Mouse (Mus musculus) telencephalon, adult 2 months (tissue): Measurements from ENCODE around the gene Chrna3.

Experiments used
- DNase-seq: peaks from one replicate; pipeline ENCODE4 v3.0.0-alpha.2; 2011; ENCODE audit warnings: low read depth, low spot score

Chrna3 gene

DNA sequence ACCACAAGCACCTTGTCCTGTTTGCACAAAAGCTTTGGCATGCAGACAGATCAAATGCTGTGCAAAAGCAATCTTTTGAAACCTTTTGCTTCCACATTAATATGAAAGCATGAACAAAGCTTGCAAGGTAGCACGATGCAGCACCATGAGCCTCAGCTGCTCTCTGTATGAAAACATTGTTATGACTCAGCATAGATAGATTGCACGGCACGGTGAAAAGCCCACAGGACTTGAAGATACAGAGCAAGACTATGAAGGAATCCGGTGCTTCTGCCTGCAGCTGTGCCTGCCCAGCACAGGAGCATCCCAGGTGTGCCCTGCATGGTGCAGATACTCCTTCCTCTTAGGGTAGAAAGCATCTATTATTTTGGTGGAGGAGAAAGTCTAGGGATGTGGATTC lies 22.8 kb downstream of the Chrna3 start:
- DNase-seq: no peak

DNA sequence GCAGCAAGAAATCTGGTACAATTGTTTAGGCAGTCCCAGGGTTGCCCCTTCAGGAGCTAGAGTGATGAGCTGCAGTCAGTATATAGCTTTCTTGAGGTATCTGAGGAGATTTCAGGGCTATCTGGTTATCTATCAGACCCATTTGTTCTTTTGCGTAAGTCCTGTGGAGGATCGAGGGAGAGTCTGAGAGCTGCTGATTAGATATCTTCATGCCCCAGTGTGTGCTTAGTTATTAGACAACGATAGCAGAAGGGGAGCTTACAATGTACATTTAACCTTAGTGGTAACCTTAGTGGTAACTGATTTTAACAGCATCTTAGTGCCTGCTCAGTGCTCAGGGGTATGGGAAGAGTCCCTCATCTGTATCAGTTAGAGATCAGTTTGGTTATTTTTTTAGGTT lies 30.7 kb downstream of the Chrna3 start:
- DNase-seq: no peak

DNA sequence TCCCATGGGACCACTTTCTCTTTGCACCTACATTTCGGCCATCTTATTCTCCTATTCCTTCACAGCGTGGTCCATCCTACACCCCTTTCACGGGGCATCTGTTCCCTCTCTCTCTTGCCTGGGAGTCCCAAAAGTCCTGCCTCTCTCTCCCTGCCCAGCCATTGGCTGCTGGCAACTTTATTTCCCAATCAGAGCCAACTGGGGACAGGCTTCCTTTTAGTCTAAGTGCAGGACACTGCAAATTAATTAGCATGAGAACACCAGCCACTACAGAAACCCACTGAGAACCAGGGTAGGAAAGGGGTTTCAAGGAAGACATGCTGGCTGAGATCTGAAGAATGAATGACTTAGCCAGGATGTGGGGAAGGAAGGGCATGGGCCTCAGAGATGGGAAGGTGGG lies 32.0 kb downstream of the Chrna3 start:
- no peak for DNase-seq

DNA sequence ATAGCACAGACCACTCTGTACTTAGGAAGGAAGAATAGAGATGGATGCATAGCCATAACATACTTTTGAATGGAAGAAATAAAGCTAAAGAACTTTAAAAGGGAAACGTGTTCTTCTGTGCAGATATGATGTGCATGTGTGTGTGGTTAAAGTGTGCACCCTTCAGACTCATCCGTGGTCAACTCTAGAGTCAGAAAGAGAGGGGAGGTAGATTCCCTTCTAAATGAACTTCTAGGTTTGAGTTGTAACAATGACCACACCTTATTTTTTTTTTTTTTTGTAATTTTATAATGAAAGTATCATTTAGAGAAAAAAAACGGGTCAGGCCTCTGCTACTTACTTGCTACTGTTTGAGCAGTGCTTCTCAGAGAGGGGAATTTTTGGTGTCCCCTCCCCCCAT lies 36.0 kb downstream of the Chrna3 start:
- DNase-seq: no peak

DNA sequence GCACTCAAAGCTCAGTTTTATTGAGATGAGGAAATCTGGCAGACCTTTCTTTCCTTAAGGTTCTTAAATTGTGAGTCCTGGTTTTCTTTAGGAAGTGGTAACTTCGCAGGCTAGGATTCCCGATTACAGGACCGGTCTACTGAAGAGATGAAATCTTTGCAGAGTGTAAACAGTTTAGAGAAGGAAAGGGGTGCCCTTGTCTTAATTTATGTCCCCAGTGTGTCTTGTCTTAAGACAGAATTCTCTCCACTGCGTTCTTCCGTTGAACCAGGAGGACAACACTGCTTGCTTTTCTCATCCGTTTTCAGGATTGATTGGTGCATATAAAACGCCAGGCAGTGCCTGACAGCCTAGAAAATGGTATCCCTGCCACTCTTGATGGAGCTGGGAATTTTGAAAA lies 44.0 kb downstream of the Chrna3 start:
- DNase-seq: no peak

DNA sequence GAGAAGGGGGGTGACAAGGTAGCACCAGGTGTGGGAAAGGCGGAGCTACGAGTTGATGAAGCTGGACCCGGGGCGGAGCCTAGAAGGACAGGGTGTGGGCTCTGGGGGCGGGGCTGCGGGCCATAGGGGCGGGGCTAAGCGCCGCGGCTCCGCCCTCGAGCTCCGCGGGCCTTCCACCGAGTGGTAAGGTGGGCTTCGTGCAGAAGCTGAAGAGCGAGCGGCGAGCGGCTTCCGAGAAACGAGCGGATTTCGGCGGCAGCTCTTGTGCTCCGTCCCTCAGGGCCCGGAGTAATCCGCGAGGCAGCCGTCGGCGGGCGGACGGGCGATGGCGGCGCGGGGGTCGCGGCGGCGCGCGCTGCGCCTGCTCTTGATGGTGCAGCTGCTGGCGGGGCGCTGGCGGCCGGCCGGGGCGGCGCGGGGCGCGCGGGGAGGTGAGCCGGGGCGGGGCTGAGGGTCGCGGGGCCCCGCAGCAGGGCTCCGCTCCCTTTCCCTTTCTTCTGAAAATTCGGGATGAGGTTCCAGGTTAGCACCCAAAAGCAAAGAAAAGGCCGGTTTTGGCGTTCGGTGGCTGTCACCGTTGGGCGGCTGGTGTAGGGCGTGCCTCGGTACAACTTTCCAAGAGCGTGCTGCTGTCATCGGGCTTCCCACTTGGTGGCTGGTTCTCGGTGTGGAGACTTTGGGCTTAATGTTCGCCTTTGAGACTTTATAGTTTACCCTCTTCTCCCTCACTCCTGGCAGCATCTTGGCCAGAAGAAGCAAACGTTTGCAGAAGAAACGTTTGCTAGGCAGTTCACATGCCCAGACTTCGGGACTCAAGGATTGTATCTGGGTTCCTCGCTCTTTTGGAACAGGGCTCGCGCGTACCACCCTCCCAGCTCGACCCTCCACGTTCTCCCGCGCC lies 44.8 kb downstream of the Chrna3 start:
- DNase-seq: no peak

DNA sequence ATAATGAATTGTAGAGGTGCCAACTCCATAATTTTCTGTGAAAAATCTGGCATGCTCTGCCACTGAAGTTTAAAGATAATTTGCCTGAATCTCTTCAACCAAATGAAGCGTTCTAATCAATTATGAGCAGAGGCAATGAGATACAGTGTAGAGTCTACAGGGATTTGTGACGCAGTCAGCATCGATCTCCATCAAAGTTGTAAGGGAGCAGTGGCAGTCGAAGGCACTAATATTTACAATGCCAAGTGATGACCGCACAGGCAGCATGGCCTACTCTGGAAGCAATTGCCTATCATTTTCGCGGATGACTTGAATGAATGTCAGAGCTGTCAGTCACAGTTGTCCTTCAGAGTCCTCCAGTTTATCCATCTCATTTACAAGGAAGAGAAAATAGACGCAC lies 45.7 kb downstream of the Chrna3 start, which contains the start of gene Chrna5:
TSS of gene Chrna5 (plus strand) at position 207 of the 400 bp plus-strand sequence.
- DNase-seq: no peak

DNA sequence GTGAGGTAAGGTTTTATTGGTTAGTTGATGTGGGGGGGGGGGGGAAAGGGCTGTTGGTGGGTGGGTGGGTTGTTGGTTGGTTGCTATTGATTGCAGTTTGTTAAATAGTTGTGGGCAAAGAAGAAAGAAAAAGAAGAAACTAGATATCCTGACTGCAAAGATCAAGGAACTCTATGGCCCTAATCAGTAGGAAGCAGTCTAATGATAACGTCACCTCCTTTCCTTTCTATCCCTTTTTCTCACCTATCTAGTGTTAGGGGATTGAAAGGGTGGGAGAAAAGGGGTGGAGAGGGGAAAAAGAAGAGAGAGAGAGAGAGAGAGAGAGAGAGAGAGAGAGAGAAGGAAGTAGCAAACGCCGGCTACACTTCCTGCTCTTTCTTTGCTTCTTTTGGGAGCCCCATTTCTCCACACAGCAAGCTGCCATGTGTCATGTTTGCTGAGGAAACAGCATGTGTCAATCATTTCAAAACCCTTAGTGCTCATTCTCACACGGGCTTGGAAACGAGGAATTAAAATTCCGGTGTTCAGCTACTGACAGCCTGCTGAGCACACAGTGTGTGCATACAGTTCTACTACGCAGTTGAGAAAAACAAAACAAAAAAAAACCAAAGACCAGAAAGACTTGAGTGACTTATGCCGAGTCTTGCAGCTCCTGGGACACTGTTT lies 56.3 kb downstream of the Chrna3 start:
- no peak for DNase-seq

DNA sequence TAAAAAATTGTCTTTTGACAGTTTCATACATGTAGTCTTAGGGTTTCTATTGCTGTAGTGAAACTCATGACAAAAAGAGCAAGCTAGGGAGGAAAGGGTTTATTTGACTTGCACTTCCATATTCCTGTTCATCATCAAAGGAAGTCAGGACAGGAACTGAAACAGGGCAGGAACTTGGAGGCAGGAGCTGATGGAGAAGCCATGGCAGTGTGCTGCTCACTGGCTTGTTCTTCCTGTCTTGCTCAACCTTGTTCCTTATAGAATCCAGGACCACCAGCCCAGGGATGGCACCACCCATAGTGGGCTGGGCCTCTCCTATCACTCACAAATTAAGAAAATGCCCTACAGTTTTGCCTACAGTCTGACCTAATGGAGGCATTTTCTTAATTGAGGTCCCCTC lies 62.7 kb downstream of the Chrna3 start:
- no peak for DNase-seq

DNA sequence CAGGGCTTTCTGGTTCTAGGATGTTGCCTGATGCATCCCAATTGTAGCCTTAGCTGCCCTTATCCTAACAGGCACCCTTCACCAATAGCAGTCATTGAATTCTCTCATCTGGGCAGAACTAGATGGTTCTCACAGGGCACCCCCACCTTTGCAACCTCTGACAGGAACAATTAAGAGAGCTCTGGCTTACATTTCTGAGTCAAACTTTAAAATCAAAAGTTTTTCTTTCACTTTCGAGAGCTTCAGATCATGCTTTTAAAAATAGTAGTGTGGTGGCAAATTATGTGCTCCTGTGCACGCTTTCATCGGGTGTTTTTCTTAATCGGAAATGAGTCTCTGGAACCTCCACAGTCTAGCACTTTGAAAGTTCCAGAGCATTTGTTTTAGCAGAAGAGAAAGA lies 65.3 kb downstream of the Chrna3 start:
- DNase-seq: no peak
